Comparison of ENCODE assay signal across 9 mouse cellular contexts in genomic region chr8:84130806-84131205, GRCm38 (mm10).
DNase-seq lines count a peak whose midpoint lies in the region.
"Had no signal": no experiment of that assay in that cellular context is flagged by ENCODE, and none has a peak within 500 bp of the region (broad histone marks: within the 10 kb centered on the region; RNA-seq: fewer than 3 reads in every experiment).

No protein-coding gene starts in this region.

- DNase-seq in heart, adult 11 months = peak; percentile 92
- no peak for DNase-seq in heart, adult 9 months (ENCODE audit: low spot score in 2 of 2)
- peak; percentile 53 for DNase-seq in Muller cell, postnatal 12 days (ENCODE audit: inconsistent ontology term)
- DNase-seq in cerebellum, adult 9-10 months = peak; percentile 82
- DNase-seq in kidney, postnatal 10 days = peak; percentile 57
- no peak for DNase-seq in urinary bladder, postnatal 10 days (ENCODE audit: low spot score)
- DNase-seq in right cerebral cortex, postnatal 25 days = no peak
- no peak for DNase-seq in right cerebral cortex, adult 2 months (ENCODE audit: low spot score in 2 of 2)
- DNase-seq: thymus, adult 2 months had no signal

Comparison
In these comparisons a context has a peak if more than half of its experiments do, and no peak if none do; other contexts are left out.
1. DNase-seq: peak in heart, adult 11 months (single experiment), Muller cell, postnatal 12 days (single experiment), cerebellum, adult 9-10 months (single experiment) and kidney, postnatal 10 days (single experiment); none in heart, adult 9 months (0 of 2), urinary bladder, postnatal 10 days (single experiment), right cerebral cortex, postnatal 25 days (single experiment) and right cerebral cortex, adult 2 months (0 of 2).